Mouse (Mus musculus) subcutaneous adipose tissue, adult 2 months (tissue): Measurements from ENCODE around the gene Amer3. TPM values are rescaled to one million over a fixed set of nuclear protein-coding genes. Genes with fewer than 3 reads are reported as not detected.

Source experiments
- polyA plus RNA-seq: library from polyadenylated mRNA; depleted of rRNA; stranded (reverse); fragments of >200 nt; gene quantifications from 2 replicates; pipeline ENCODE4 v1.2.3, GENCODE M21; 2012; ENCODE audit warnings: low replicate concordance; rRNA removed

Gene Amer3
- polyA plus RNA-seq: not detected in 2 replicates

DNA sequence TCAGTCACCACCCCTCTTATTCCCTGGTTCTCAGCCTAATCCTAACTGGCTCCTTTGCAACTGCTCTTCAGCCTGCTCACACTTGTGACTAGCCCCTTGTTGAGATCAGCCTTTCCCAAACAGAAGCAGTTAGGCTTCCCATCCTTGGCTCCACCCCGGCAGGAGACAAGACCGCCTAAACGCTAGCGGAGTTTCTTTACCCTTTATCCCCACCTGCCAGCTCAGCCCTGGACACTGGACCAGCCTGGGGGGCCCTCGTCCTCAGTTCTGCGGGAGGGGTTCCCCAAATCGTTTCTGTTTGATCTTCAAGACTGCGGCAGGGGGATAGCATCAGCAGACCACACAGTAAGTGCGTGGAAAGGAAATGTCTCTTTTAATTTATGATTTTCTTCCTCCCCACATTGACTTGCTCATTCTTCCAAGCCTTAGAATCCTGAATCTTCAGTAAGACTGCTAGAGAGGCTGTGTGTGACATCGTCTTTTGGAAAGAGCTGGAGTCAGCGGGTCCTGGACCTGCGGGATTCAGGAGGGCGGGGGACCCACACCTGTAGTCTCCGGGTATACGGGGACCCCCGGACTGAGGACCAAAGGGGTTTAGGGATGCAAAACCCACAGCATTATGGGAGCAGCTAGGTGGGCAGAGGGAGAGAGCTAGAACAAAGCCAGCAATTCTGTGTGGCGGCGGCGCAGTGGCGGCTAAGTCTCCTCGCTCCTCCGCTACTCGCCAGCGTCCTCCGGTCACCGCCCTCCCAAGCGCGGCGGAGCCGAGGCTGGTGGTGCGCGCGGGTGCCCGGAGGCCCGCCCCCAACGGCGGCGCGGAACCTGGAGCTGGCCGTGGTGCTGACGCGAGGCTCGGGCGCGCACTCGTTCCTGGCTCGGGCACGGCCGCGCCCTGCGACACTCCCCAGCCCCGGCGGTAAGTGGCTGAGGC is at the start of gene Amer3:
Amer3 (plus strand) TSS at position 807 of the 931 bp plus-strand sequence.

DNA sequence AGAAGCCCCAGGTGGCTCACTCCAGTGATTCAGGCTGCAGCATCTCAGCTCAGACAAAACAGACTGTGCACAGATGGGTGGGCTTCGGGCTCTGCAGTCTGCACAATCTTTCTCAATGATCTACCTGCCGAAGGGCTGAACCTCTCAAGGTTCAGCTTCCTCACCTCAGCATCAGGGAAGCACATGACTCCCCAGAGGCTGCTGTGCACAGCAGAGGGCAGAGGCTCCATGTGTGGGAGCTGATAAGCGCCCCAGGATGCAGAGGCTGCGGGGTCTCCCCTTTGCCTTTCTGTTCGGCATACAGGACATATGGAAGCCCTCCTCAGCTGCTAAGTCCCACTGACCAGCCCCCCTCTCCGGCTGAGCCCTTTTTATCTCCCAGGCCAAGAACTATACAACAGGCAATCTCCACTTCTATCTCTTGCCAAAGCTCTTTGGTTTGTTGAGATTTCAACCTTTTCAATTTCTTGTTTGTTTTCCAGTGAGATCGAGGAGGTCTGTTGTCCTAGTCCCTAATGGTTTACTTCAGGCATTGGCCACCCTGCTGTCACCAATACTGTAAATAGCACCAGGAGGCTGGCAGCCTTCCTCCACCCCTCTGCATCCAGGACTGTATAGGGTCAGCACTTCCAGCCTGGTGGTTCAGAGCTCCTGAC is 44.3 kb upstream of the Amer3 start, which contains the start of gene Cfc1:
Cfc1 (plus strand) TSS at position 606 of the 656 bp plus-strand sequence.

DNA sequence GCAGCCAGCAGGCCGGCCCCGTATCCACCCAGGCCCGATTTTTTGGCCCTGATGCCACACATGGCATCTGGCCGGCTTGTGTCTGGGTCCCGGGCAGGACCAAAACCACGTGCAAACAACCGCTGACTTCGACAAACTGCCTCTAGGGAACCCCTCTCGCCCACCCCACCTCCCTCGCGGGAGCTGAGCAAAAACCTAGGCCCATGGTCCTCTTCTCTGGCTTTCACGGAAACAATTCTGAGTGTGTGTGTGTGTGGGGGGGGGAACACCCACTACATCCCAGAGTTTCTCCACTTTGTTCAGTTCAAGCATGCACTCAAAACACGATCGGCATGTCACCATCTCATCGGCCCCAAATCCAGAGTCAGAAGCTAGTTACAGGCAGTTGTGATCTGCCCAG is 18.6 kb upstream of the Amer3 start, which contains the start of gene Prss40:
Prss40 (minus strand) TSS at position 101 of the 400 bp plus-strand sequence.

Other genes starting within 250 kb of the Amer3 start
- gene Ccdc115, start 140.0 kb upstream of the Amer3 start, polyA plus RNA-seq: 21.1 and 25.5 TPM in 2 replicates
- gene Imp4, start 139.8 kb upstream of the Amer3 start, polyA plus RNA-seq: 43.6 and 52.5 TPM in 2 replicates
- 48.4 and 87.9 TPM in 2 replicates for gene Ptpn18, start 119.9 kb upstream of the Amer3 start, polyA plus RNA-seq
- not detected in 2 replicates for gene Prss39, start 81.2 kb upstream of the Amer3 start, polyA plus RNA-seq
- gene Cfc1, start 44.0 kb upstream of the Amer3 start, polyA plus RNA-seq: not detected in 2 replicates
- gene Prss40, start 18.7 kb upstream of the Amer3 start, polyA plus RNA-seq: not detected in 2 replicates